Mouse (Mus musculus): ENCODE results near the gene Pih1h3b.

The Pih1h3b gene

GRCm38 (mm10) chrX:140062135-140062975 is at the start of gene Pih1h3b, which contains the start of gene Nup62cl:
TSS of gene Pih1h3b (plus strand) at chrX:140062879.
TSS of gene Nup62cl (minus strand) at chrX:140062712.
- peak; percentile 2 for DNase-seq (ENCODE audit: low read depth)

DNA sequence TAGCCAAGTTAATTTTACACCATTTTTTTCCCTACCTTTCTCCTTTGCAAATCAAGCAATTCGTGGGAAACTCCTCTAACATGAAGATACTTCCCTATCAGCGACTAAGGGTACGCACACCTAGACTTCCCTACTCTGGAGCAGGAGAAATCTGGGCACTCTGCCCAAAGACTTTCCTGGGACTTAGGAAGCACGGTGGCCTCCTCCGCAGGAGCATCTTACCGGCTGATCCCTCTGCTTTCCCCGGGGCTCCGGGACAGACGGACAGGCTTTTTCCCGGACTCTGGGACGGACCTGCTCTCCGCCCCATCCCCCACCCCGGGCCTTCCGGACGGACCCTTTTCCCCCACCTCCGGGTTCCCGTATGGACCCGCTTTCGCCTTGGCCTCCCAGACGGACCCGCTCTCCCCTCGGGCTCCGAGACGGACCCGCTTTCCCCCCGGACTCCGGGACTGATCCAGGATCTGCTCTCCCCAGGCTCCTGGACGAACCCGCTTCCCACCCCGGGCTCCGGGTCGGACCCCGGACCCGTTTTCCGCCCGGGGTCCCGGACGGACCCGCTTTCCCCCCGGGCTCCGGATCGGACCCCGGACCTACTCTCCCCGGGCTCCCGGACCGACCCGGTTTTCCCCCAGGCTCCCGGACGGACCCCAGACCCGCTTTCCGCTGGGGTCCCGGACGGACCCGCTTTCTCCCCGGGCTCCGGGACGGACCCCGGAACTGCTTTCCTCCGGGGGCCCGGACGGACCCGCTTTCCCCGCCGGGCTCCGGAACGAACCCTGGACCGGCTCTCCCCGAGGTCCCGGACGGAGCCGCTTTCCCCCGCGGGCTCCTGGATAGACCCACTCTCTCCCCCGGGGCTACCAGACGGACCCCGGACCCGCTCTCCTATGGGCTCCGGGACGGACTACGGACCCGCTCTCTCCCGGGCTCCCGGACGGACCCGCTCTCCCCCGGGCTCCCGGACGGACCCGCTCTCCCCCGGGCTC is 1.5 kb upstream of the Pih1h3b start:
- no peak for DNase-seq (ENCODE audit: low read depth)

DNA sequence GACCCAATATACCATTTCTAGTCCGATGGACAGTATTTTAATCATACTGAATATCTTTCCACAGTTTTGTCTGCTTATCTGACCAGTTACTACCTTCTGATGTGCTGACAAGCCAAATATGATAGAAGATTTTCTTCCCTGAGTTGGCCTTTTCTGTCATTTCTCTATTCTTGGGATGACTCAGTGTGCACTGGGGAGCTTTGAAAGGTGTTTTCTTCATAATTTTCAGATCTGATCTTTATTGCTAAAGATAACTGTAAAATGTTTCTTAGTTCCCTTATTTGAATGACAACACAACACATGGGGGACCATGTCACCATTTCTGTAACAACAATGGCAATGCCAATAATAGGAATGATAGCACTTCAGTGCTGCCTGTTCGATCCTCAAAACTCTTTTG is 19.9 kb downstream of the Pih1h3b start:
- DNase-seq (ENCODE audit: low read depth), result no peak

- no peak for DNase-seq (ENCODE audit: low read depth)
Observed at GRCm38 (mm10) chrX:140094066-140094465, 31.4 kb downstream of the Pih1h3b start.
